Mouse (Mus musculus) urinary bladder, postnatal 25 days (tissue): ENCODE measurements around the gene Ppp1r37.
"Not testable (repeated sequence)": the region's sequence is repeated elsewhere in the genome, so short reads cannot be mapped to it uniquely, and the experiment has no call there.

Experiments
- DNase-seq: peaks from one replicate; pipeline ENCODE4 v3.0.0; 2022; ENCODE audit warnings: low spot score

Gene Ppp1r37

GRCm38 (mm10) chr7:19540771-19541566 is 21.9 kb downstream of the Ppp1r37 start:
- no peak for DNase-seq

- DNase-seq = no peak
Observed at GRCm38 (mm10) chr7:19534676-19535075, 28.2 kb downstream of the Ppp1r37 start.

- DNase-seq = no peak
Observed at GRCm38 (mm10) chr7:19532240-19532639, 30.6 kb downstream of the Ppp1r37 start.

GRCm38 (mm10) chr7:19531077-19531476 is 31.8 kb downstream of the Ppp1r37 start:
- DNase-seq = no peak

- no peak for DNase-seq
Observed at GRCm38 (mm10) chr7:19525105-19525481, 37.8 kb downstream of the Ppp1r37 start.

- no peak for DNase-seq
Observed at GRCm38 (mm10) chr7:19524420-19525104, 38.3 kb downstream of the Ppp1r37 start.

- peak; percentile 42 for DNase-seq
Observed at GRCm38 (mm10) chr7:19523757-19524419, 39.0 kb downstream of the Ppp1r37 start.

GRCm38 (mm10) chr7:19523017-19523756 is 39.7 kb downstream of the Ppp1r37 start:
- no peak for DNase-seq

- no peak for DNase-seq
Observed at GRCm38 (mm10) chr7:19520032-19520431, 42.8 kb downstream of the Ppp1r37 start.

GRCm38 (mm10) chr7:19517652-19518365 is 45.1 kb downstream of the Ppp1r37 start, which contains the start of gene Nkpd1:
Gene Nkpd1 (plus strand): TSS chr7:19517838.
- DNase-seq = peak; percentile 44

GRCm38 (mm10) chr7:19512353-19512752 is 50.5 kb downstream of the Ppp1r37 start:
- DNase-seq = no peak

- not testable (repeated sequence) for DNase-seq
Observed at GRCm38 (mm10) chr7:19511934-19512333, 50.9 kb downstream of the Ppp1r37 start.

- no peak for DNase-seq
Observed at GRCm38 (mm10) chr7:19509786-19510185, 53.1 kb downstream of the Ppp1r37 start.

- no peak for DNase-seq
Observed at GRCm38 (mm10) chr7:19508924-19509568, 53.8 kb downstream of the Ppp1r37 start.

GRCm38 (mm10) chr7:19508150-19508923 is 54.5 kb downstream of the Ppp1r37 start, which contains the start of the genes Bloc1s3 and Trappc6a:
Gene Bloc1s3 (minus strand): TSS chr7:19508367.
Gene Trappc6a (plus strand): TSS chr7:19508395.
- DNase-seq = peak; percentile 84

GRCm38 (mm10) chr7:19507612-19507981 is 55.3 kb downstream of the Ppp1r37 start:
- no peak for DNase-seq

GRCm38 (mm10) chr7:19506969-19507611 is 55.8 kb downstream of the Ppp1r37 start:
- DNase-seq = peak; percentile 35

- no peak for DNase-seq
Observed at GRCm38 (mm10) chr7:19506326-19506725, 56.5 kb downstream of the Ppp1r37 start.

GRCm38 (mm10) chr7:19503481-19504068 is 59.3 kb downstream of the Ppp1r37 start:
- peak; percentile 69 for DNase-seq
